Mouse (Mus musculus) forebrain, embryonic 16.5 days (tissue): Measurements from ENCODE around the gene Hoxb9. TPM values are rescaled to one million over a fixed set of nuclear protein-coding genes. Genes with fewer than 3 reads are reported as not detected.

ENCODE experiments used
- ATAC-seq: fragments of 200-750 bp; cut with Nextera tagmentation; 2 replicates; pipeline ENCODE4 v1.8.0; 2017; ENCODE audit warnings: mild to moderate bottlenecking, moderate library complexity
- H3K27ac ChIP-seq: fragments of 300-500 bp; sonication (generic); 2 replicates; pipeline ENCODE4 v1.5.1; 2014; ENCODE audit warnings: low read length, control low read depth
- H3K27me3 ChIP-seq: fragments of 300-500 bp; sonication (generic); replicated peaks from 2 replicates; pipeline ENCODE4 v1.6.1; 2014; ENCODE audit warnings: low read length; ENCODE audit not compliant: control insufficient read depth, insufficient read depth
- H3K36me3 ChIP-seq: fragments of 300-500 bp; sonication (generic); 2 replicates; pipeline ENCODE4 v1.6.1; 2014; ENCODE audit not compliant: control insufficient read depth, insufficient read depth
- H3K4me1 ChIP-seq: fragments of 300-500 bp; sonication (generic); replicated peaks from 2 replicates; pipeline ENCODE4 v1.6.1; 2014; ENCODE audit warnings: low read length; ENCODE audit not compliant: control insufficient read depth, insufficient read depth
- H3K4me2 ChIP-seq: fragments of 300-500 bp; sonication (generic); 2 replicates; pipeline ENCODE4 v1.6.1; 2014; ENCODE audit warnings: mild to moderate bottlenecking, low read length, control low read depth
- H3K4me3 ChIP-seq: fragments of 300-500 bp; sonication (generic); replicated peaks from 2 replicates; pipeline ENCODE4 v1.5.1; 2014; ENCODE audit warnings: mild to moderate bottlenecking, low read length, control low read depth
- H3K9ac ChIP-seq: fragments of 300-500 bp; sonication (generic); replicated peaks from 2 replicates; pipeline ENCODE4 v1.6.1; 2014; ENCODE audit warnings: low read depth, low read length, control low read depth
- H3K9me3 ChIP-seq: fragments of 300-500 bp; sonication (generic); 2 replicates; pipeline ENCODE4 v1.6.1; 2016; ENCODE audit warnings: low read length; ENCODE audit not compliant: control insufficient read depth
- WGBS: fragments of 180-500 bp; shearing (Covaris S2); extraction: QIAGEN DNeasy Blood & Tissue Kit; methylation state at CpG from one replicate; pipeline ENCODE4 v1.1.7; 2014; 5-methylcytosine and 5-hydroxymethylcytosine counted together
- polyA plus RNA-seq: library from polyadenylated mRNA; unstranded; fragments of >200 nt; fragmentation: Nextera tagmentation; extraction: Ambion mirVana; gene quantifications from 2 replicates; pipeline ENCODE4 v1.2.1, GENCODE M21; 2015

Gene Hoxb9
- polyA plus RNA-seq, 1 experiment from 2014 or later: not detected

GRCm38 (mm10) chr11:96281855-96282570 is 10.8 kb downstream of the Hoxb9 start, which contains the start of gene Hoxb8:
TSS of gene Hoxb8 (plus strand) at chr11:96281905.
- H3K36me3 ChIP-seq: no peaks in the 10 kb centered on the region
- H3K4me2 ChIP-seq: no peak within 1 kb of the TSS
- 2% methylated on average over 27 of the region's 27 CpGs for WGBS
- no peak for ATAC-seq
- peaks cover 4% of the 10 kb centered on the region; the same call in 1 of the 2 replicates for H3K4me1 ChIP-seq
- H3K4me3 ChIP-seq: no peak within 1 kb of the TSS
- H3K27me3 ChIP-seq: peaks cover 84% of the 10 kb centered on the region
- H3K9ac ChIP-seq: no peak within 1 kb of the TSS
- H3K27ac ChIP-seq: no peak within 1 kb of the TSS
- no peaks in the 10 kb centered on the region for H3K9me3 ChIP-seq

- no peaks in the 10 kb centered on the region for H3K9me3 ChIP-seq
- no peak overlapping the region for H3K9ac ChIP-seq
- no peak overlapping the region for H3K4me3 ChIP-seq
- no peak overlapping the region for H3K27ac ChIP-seq
- peaks cover 4% of the 10 kb centered on the region; the same call in 1 of the 2 replicates for H3K4me1 ChIP-seq
- no peaks in the 10 kb centered on the region for H3K36me3 ChIP-seq
- WGBS: under 1% methylated on average over 48 of the region's 49 CpGs
- H3K4me2 ChIP-seq: no peak overlapping the region
- H3K27me3 ChIP-seq: peaks cover 84% of the 10 kb centered on the region
- ATAC-seq: no peak
Measured at GRCm38 (mm10) chr11:96282795-96283430, 11.7 kb downstream of the Hoxb9 start.

DNA sequence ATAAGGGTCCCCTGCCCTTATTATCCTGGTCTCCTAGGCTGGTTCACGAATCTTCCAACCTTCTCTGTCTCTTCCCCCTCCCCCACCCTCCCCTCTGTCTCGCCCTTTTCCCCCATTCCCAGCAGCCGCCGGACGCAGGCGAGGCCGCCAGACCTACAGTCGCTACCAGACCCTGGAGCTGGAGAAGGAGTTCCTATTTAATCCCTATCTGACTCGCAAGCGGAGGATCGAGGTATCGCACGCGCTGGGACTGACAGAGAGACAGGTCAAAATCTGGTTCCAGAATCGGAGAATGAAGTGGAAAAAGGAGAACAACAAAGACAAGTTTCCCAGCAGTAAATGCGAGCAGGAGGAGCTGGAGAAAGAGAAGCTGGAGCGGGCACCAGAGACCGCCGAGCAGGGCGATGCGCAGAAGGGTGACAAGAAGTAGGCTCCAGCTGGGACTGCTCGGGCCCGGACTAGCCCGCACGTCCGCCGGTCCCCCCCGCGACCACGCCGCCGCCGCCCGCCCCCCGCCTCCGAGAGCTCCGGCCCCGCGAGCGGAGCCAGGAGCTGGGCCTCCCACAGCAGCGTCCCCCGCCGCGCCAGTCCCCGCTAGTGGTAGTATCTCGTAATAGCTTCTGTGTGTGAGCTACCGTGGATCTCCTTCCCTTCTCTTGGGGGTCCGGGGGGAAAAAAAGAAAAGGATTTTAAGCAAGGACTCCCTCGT is 12.9 kb downstream of the Hoxb9 start:
- Histone ChIP-seq H3K27ac (no peak overlapping the region), H3K36me3 (no peaks in the 10 kb centered on the region), H3K27me3 (peaks cover 84% of the 10 kb centered on the region), H3K4me1 (peaks cover 4% of the 10 kb centered on the region; the same call in 1 of the 2 replicates), H3K9me3 (no peaks in the 10 kb centered on the region), H3K9ac (no peak overlapping the region), H3K4me2 (peak overlapping the region; percentile 42), H3K4me3 (peak overlapping the region; percentile 26)
- under 1% methylated on average over 42 of the region's 49 CpGs for WGBS
- ATAC-seq: no peak

- ATAC-seq: no peak
- Histone ChIP-seq H3K9me3 (no peaks in the 10 kb centered on the region), H3K9ac (no peak overlapping the region), H3K4me1 (peaks cover 4% of the 10 kb centered on the region; the same call in 1 of the 2 replicates), H3K27ac (no peak overlapping the region), H3K4me3 (no peak overlapping the region), H3K36me3 (no peaks in the 10 kb centered on the region), H3K27me3 (peaks cover 82% of the 10 kb centered on the region), H3K4me2 (no peak overlapping the region)
- under 1% methylated on average over 32 of the region's 37 CpGs for WGBS
Measured at GRCm38 (mm10) chr11:96284774-96285734, 13.8 kb downstream of the Hoxb9 start.

DNA sequence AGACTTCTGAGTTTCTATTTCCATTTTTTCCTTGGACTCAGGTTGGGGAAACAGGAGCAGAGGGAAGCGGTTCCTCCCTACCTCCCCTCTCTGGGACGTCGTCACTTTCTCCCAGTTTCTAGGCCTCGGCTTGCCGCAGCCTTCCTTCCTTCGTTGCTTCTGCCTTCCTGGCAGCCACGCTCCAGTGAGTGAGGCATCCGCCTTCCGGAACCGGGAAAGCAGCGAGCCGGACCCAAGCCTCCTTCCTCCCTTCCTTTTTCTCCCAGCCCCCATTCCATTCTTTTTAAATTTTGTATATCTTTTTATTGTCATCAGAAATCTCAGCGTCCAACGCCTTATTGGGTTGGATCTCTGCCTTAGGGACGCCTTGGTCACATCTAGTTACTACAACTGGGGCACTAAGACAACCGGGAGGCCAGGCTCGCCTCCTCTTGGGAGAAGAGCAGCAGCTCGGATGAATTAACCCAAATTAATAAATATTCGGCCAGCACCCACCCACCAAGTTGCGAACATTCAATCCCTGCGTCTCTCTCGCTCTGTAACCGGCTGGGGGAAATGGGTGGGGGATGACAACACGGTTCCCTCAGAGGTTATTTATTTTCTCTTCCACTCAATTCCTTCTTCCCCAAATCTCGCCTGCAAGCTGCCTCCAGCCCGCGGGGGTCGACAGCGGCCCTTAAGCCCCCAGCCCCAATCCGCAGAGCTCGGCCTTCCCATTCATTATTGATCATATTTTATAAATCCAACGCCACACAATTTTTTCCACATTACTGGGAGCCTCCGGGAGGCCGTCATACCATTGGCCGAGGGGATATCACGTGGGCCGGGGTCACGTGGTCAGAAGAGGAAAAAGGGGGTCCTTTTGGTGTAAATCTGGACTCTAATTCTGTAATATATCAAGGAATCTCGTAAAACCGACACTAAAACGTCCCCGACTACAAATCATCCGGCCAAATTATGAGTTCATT is 14.8 kb downstream of the Hoxb9 start, which contains the start of gene Hoxb7:
Gene Hoxb7, plus strand, starts transcription at position 853 of the 968 bp plus-strand sequence.
- 2% methylated on average over 42 of the region's 43 CpGs for WGBS
- Histone ChIP-seq H3K9me3 (no peaks in the 10 kb centered on the region), H3K9ac (no peak within 1 kb of the TSS), H3K4me3 (no peak within 1 kb of the TSS), H3K4me1 (peaks cover 4% of the 10 kb centered on the region; the same call in 1 of the 2 replicates), H3K36me3 (no peaks in the 10 kb centered on the region), H3K27me3 (peaks cover 86% of the 10 kb centered on the region), H3K27ac (no peak within 1 kb of the TSS), H3K4me2 (peak within 1 kb of the TSS; percentile 2; the same call in 1 of the 2 replicates)
- no peak for ATAC-seq

GRCm38 (mm10) chr11:96286739-96287385 is 15.6 kb downstream of the Hoxb9 start:
- no peak overlapping the region for H3K9ac ChIP-seq
- under 1% methylated on average over 55 of the region's 55 CpGs for WGBS
- ATAC-seq: no peak
- no peaks in the 10 kb centered on the region for H3K36me3 ChIP-seq
- H3K4me1 ChIP-seq: peaks cover 4% of the 10 kb centered on the region; the same call in 1 of the 2 replicates
- no peaks in the 10 kb centered on the region for H3K9me3 ChIP-seq
- peaks cover 86% of the 10 kb centered on the region for H3K27me3 ChIP-seq
- H3K4me2 ChIP-seq: peak overlapping the region; percentile 2; the same call in 1 of the 2 replicates
- no peak overlapping the region for H3K27ac ChIP-seq
- H3K4me3 ChIP-seq: no peak overlapping the region

DNA sequence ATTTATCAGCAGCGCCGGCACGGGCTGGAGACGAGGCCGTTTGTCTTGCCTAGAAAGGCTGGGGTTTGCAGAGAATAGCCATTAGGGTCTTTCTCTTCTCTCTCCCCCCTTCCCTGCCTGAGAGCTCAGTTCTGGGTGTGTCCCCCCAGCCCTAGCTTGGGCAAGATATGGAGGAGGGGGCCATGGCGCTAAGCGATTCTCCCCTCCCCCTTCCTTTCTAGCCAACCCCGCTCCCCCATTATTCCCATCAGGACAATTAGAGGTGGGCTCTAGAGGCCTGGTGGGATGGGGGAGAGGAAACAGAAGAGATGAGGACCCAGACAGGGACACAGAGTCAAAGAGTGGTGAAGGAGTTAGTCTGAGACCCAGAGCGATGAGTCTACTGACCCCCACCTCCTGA is 16.2 kb downstream of the Hoxb9 start:
- Histone ChIP-seq H3K4me3 (no peak overlapping the region), H3K4me1 (peaks cover 4% of the 10 kb centered on the region; the same call in 1 of the 2 replicates), H3K9ac (no peak overlapping the region), H3K9me3 (no peaks in the 10 kb centered on the region), H3K27ac (no peak overlapping the region), H3K27me3 (peaks cover 86% of the 10 kb centered on the region), H3K4me2 (no peak overlapping the region), H3K36me3 (no peaks in the 10 kb centered on the region)
- ATAC-seq: no peak
- 1% methylated on average over 9 of the region's 9 CpGs for WGBS
